22 mouse cellular contexts compared by ENCODE assay signal in the genomic region with DNA sequence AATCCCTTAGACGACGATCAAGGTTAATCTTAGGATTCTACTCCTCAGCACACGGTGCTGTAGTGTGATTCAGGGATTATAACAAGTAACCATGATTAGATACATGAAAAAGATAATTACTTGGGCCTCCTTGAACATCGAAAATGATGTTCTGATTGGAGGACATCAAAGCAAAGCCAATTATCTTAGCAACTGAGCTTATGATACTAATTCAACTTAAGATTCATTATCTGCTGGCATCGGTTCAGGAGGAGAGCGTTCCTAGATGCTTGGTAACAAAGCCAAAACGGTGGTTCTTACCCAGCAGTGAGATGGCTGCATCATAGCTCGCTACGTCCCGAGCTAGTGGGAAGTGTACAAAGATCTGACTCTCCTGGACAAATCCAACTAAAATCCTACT.
DNase-seq lines count a peak whose midpoint lies in the region; ATAC-seq and TF ChIP-seq lines count a peak whose summit lies in the region.
"Had no signal": no experiment of that assay in that cellular context is flagged by ENCODE, and none has a peak within 500 bp of the region (broad histone marks: within the 10 kb centered on the region; RNA-seq: fewer than 3 reads in every experiment).

No protein-coding gene starts in this region.

- H3K4me1 ChIP-seq in forebrain, postnatal 0 days (ENCODE audit: insufficient read depth), result peaks cover 8% of the 10 kb centered on the region; the same call in 1 of the 2 replicates
- H3K4me1 ChIP-seq in forebrain, embryonic 16.5 days (replicated peaks; ENCODE audit: control insufficient read depth, insufficient read depth, low read length), result peaks cover 16% of the 10 kb centered on the region
- H3K4me1 ChIP-seq: intestine, embryonic 15.5 days had no signal

- H3K4me2 ChIP-seq in forebrain, postnatal 0 days (ENCODE audit: low read depth), result no peak overlapping the region
- no peak overlapping the region for H3K4me2 ChIP-seq in forebrain, embryonic 16.5 days (ENCODE audit: low read length)
- H3K4me2 ChIP-seq: heart, embryonic 12.5 days; heart, embryonic 15.5 days; hindbrain, embryonic 13.5 days; intestine, embryonic 15.5 days had no signal

- ATAC-seq in forebrain, postnatal 0 days, result peak; percentile 13; the same call in 1 of the 2 replicates
- ATAC-seq in forebrain, embryonic 16.5 days, result no peak
- ATAC-seq: CD4-positive, CD25-positive, alpha-beta regulatory T cell, adult 4 months; hindbrain, embryonic 16.5 days; intestine, embryonic 15.5 days had no signal

- no peaks in the 10 kb centered on the region for H3K36me3 ChIP-seq in forebrain, postnatal 0 days (ENCODE audit: insufficient read depth)
- H3K36me3 ChIP-seq in forebrain, embryonic 16.5 days (ENCODE audit: control insufficient read depth, insufficient read depth), result no peaks in the 10 kb centered on the region
- H3K36me3 ChIP-seq: heart, embryonic 12.5 days; heart, embryonic 15.5 days; hindbrain, embryonic 10.5 days; hindbrain, embryonic 13.5 days; intestine, embryonic 15.5 days had no signal

- H3K9ac ChIP-seq in forebrain, postnatal 0 days, result no peak overlapping the region
- no peak overlapping the region for H3K9ac ChIP-seq in forebrain, embryonic 16.5 days (replicated peaks; ENCODE audit: low read depth, low read length)
- H3K9ac ChIP-seq: heart, embryonic 12.5 days; heart, embryonic 15.5 days; hindbrain, embryonic 13.5 days; intestine, embryonic 15.5 days had no signal

- 36% methylated on average over 10 of the region's 10 CpGs for WGBS in forebrain, postnatal 0 days
- 38% methylated on average over 10 of the region's 10 CpGs for WGBS in forebrain, embryonic 16.5 days

- H3K9me3 ChIP-seq in forebrain, postnatal 0 days (ENCODE audit: low read length), result no peaks in the 10 kb centered on the region
- H3K9me3 ChIP-seq in forebrain, embryonic 16.5 days (ENCODE audit: control insufficient read depth, low read length), result no peaks in the 10 kb centered on the region
- H3K9me3 ChIP-seq: heart, embryonic 12.5 days; heart, embryonic 15.5 days; hindbrain, embryonic 10.5 days; hindbrain, embryonic 13.5 days; intestine, embryonic 15.5 days had no signal

- no peak overlapping the region for H3K27ac ChIP-seq in forebrain, postnatal 0 days (ENCODE audit: low read depth, low read length)
- H3K27ac ChIP-seq in forebrain, embryonic 16.5 days (ENCODE audit: low read length), result no peak overlapping the region
- H3K27ac ChIP-seq: heart, embryonic 15.5 days; hindbrain, embryonic 10.5 days; intestine, embryonic 15.5 days had no signal

- no peak overlapping the region for H3K4me3 ChIP-seq in forebrain, postnatal 0 days (ENCODE audit: low read depth, low read length)
- no peak overlapping the region for H3K4me3 ChIP-seq in forebrain, embryonic 16.5 days (replicated peaks; ENCODE audit: low read length)
- H3K4me3 ChIP-seq: heart, embryonic 12.5 days; heart, embryonic 15.5 days; hindbrain, embryonic 10.5 days; hindbrain, embryonic 13.5 days; intestine, embryonic 15.5 days had no signal

- no peaks in the 10 kb centered on the region for H3K27me3 ChIP-seq in forebrain, postnatal 0 days (ENCODE audit: insufficient read depth, low read length)
- no peaks in the 10 kb centered on the region for H3K27me3 ChIP-seq in forebrain, embryonic 16.5 days (replicated peaks; ENCODE audit: control insufficient read depth, insufficient read depth, low read length)
- H3K27me3 ChIP-seq: heart, embryonic 12.5 days; heart, embryonic 15.5 days; hindbrain, embryonic 13.5 days; intestine, embryonic 15.5 days had no signal

- TF ChIP-seq CTCF in forebrain, postnatal 0 days (IDR thresholded peaks at IDR 0.05; ENCODE audit: low read depth), result no peak

- peak; percentile 46 for DNase-seq in forebrain, postnatal 0 days
- peak; percentile 63 for DNase-seq in retina, postnatal 1 day
- DNase-seq in retina, embryonic 14.5 days (ENCODE audit: low spot score), result no peak
- peak; percentile 9 for DNase-seq in retina, postnatal 7 days (ENCODE audit: low read depth, low spot score)
- no peak for DNase-seq in lung, postnatal 36 days
- DNase-seq: adrenal gland, adult 2 months; adrenal gland, postnatal 14 days; cerebellum, adult 18-20 months; cerebellum, adult 9-10 months; cerebellum, postnatal 14 days; gastrocnemius, postnatal 10 days; gastrocnemius, postnatal 36 days; heart, postnatal 10 days; heart, postnatal 36 days had no signal

Comparison
In these comparisons a context has a peak if more than half of its experiments do, and no peak if none do; other contexts are left out.
1. DNase-seq: peak in forebrain, postnatal 0 days (single experiment), retina, postnatal 1 day (single experiment) and retina, postnatal 7 days (single experiment); none in retina, embryonic 14.5 days (single experiment) and lung, postnatal 36 days (single experiment).